Mouse (Mus musculus): ENCODE measurements around the gene Irf4. TPM values are rescaled to one million over a fixed set of nuclear protein-coding genes. Genes with fewer than 3 reads are reported as not detected.

The Irf4 gene
- total and polyA plus RNA-seq, 2 experiments, result 0.27 to 0.28 TPM

- WGBS, result 76% methylated on average over 4 of the region's 4 CpGs
- Histone ChIP-seq H3K4me1 (ENCODE audit: control insufficient read depth, insufficient read depth, low read length) (no peaks in the 10 kb centered on the region), H3K27ac (replicated peaks; ENCODE audit: insufficient read depth, low read depth, low read length) (no peak overlapping the region), H3K4me3 (ENCODE audit: insufficient read depth, low read depth, low read length) (no peak overlapping the region), H3K9ac (ENCODE audit: low read depth, low read length) (no peak overlapping the region), H3K27me3 (ENCODE audit: control insufficient read depth, insufficient read depth, low read length) (no peaks in the 10 kb centered on the region), H3K79me2 (ENCODE audit: control insufficient read depth, insufficient read depth, low read length) (no peaks in the 10 kb centered on the region), H3K36me3 (ENCODE audit: control insufficient read depth, insufficient read depth, low read length) (no peaks in the 10 kb centered on the region)
- TF ChIP-seq POLR2A (IDR thresholded peaks at IDR 0.05; ENCODE audit: extremely low read depth, insufficient read depth, low read length) (no peak), CTCF (IDR thresholded peaks at IDR 0.05; ENCODE audit: low read depth, low read length) (no peak)
- DNase-seq (ENCODE audit: extremely low read depth, low read depth, low spot score), result no peak
Observed at GRCm38 (mm10) chr13:30738310-30738840, 10.7 kb upstream of the Irf4 start.

- Histone ChIP-seq H3K36me3 (ENCODE audit: control insufficient read depth, insufficient read depth, low read length) (no peaks in the 10 kb centered on the region), H3K4me3 (ENCODE audit: insufficient read depth, low read depth, low read length) (no peak overlapping the region), H3K27ac (replicated peaks; ENCODE audit: insufficient read depth, low read depth, low read length) (no peak overlapping the region), H3K27me3 (ENCODE audit: control insufficient read depth, insufficient read depth, low read length) (no peaks in the 10 kb centered on the region), H3K9ac (ENCODE audit: low read depth, low read length) (no peak overlapping the region), H3K79me2 (ENCODE audit: control insufficient read depth, insufficient read depth, low read length) (no peaks in the 10 kb centered on the region), H3K4me1 (ENCODE audit: control insufficient read depth, insufficient read depth, low read length) (no peaks in the 10 kb centered on the region)
- no peak for TF ChIP-seq POLR2A (IDR thresholded peaks at IDR 0.05; ENCODE audit: extremely low read depth, insufficient read depth, low read length)
- TF ChIP-seq CTCF (IDR thresholded peaks at IDR 0.05; ENCODE audit: low read depth, low read length), result no peak
- no peak for DNase-seq (ENCODE audit: extremely low read depth, low read depth, low spot score)
- WGBS, result 77% methylated on average over 5 of the region's 5 CpGs
Observed at GRCm38 (mm10) chr13:30741172-30741571, 7.9 kb upstream of the Irf4 start.

GRCm38 (mm10) chr13:30742411-30742970 lies 6.5 kb upstream of the Irf4 start:
- Histone ChIP-seq H3K27me3 (ENCODE audit: control insufficient read depth, insufficient read depth, low read length) (no peaks in the 10 kb centered on the region), H3K9ac (ENCODE audit: low read depth, low read length) (no peak overlapping the region), H3K27ac (replicated peaks; ENCODE audit: insufficient read depth, low read depth, low read length) (no peak overlapping the region), H3K79me2 (ENCODE audit: control insufficient read depth, insufficient read depth, low read length) (no peaks in the 10 kb centered on the region), H3K4me3 (ENCODE audit: insufficient read depth, low read depth, low read length) (no peak overlapping the region), H3K36me3 (ENCODE audit: control insufficient read depth, insufficient read depth, low read length) (no peaks in the 10 kb centered on the region), H3K4me1 (ENCODE audit: control insufficient read depth, insufficient read depth, low read length) (no peaks in the 10 kb centered on the region)
- WGBS, result 68% methylated on average over 6 of the region's 6 CpGs
- TF ChIP-seq CTCF (IDR thresholded peaks at IDR 0.05; ENCODE audit: low read depth, low read length), result no peak
- TF ChIP-seq POLR2A (IDR thresholded peaks at IDR 0.05; ENCODE audit: extremely low read depth, insufficient read depth, low read length), result no peak
- DNase-seq (ENCODE audit: extremely low read depth, low read depth, low spot score), result no peak

- TF ChIP-seq CTCF (IDR thresholded peaks at IDR 0.05; ENCODE audit: low read depth, low read length), result no peak
- TF ChIP-seq POLR2A (IDR thresholded peaks at IDR 0.05; ENCODE audit: extremely low read depth, insufficient read depth, low read length), result no peak
- WGBS, result 24% methylated on average over 7 of the region's 7 CpGs
- H3K27me3 ChIP-seq (ENCODE audit: control insufficient read depth, insufficient read depth, low read length), result no peaks in the 10 kb centered on the region
- no peaks in the 10 kb centered on the region for H3K79me2 ChIP-seq (ENCODE audit: control insufficient read depth, insufficient read depth, low read length)
- H3K4me3 ChIP-seq (ENCODE audit: insufficient read depth, low read depth, low read length), result no peak overlapping the region
- DNase-seq (ENCODE audit: extremely low read depth, low read depth, low spot score), result no peak
- H3K9ac ChIP-seq (ENCODE audit: low read depth, low read length), result no peak overlapping the region
- H3K4me1 ChIP-seq (ENCODE audit: control insufficient read depth, insufficient read depth, low read length), result 0 out of 2 replicates have a peak, but pooled peaks cover 5% of the 10 kb centered on the region
- no peak overlapping the region for H3K27ac ChIP-seq (replicated peaks; ENCODE audit: insufficient read depth, low read depth, low read length)
- H3K36me3 ChIP-seq (ENCODE audit: control insufficient read depth, insufficient read depth, low read length), result no peaks in the 10 kb centered on the region
Observed at GRCm38 (mm10) chr13:30745121-30745520, 3.9 kb upstream of the Irf4 start.

GRCm38 (mm10) chr13:30747068-30747467 lies 2.0 kb upstream of the Irf4 start:
- TF ChIP-seq POLR2A (IDR thresholded peaks at IDR 0.05; ENCODE audit: extremely low read depth, insufficient read depth, low read length), result no peak
- TF ChIP-seq CTCF (IDR thresholded peaks at IDR 0.05; ENCODE audit: low read depth, low read length), result no peak

GRCm38 (mm10) chr13:30747504-30747903 lies 1.5 kb upstream of the Irf4 start:
- Histone ChIP-seq H3K4me3 (ENCODE audit: insufficient read depth, low read depth, low read length) (no peak overlapping the region), H3K79me2 (ENCODE audit: control insufficient read depth, insufficient read depth, low read length) (no peaks in the 10 kb centered on the region), H3K9ac (ENCODE audit: low read depth, low read length) (no peak overlapping the region), H3K36me3 (ENCODE audit: control insufficient read depth, insufficient read depth, low read length) (no peaks in the 10 kb centered on the region), H3K4me1 (ENCODE audit: control insufficient read depth, insufficient read depth, low read length) (0 out of 2 replicates have a peak, but pooled peaks cover 5% of the 10 kb centered on the region), H3K27me3 (ENCODE audit: control insufficient read depth, insufficient read depth, low read length) (peaks cover 3% of the 10 kb centered on the region; the same call in 1 of the 2 replicates), H3K27ac (replicated peaks; ENCODE audit: insufficient read depth, low read depth, low read length) (no peak overlapping the region)
- 67% methylated on average over 11 of the region's 11 CpGs for WGBS
- TF ChIP-seq CTCF (IDR thresholded peaks at IDR 0.05; ENCODE audit: low read depth, low read length) (no peak), POLR2A (IDR thresholded peaks at IDR 0.05; ENCODE audit: extremely low read depth, insufficient read depth, low read length) (no peak)
- DNase-seq (ENCODE audit: extremely low read depth, low read depth, low spot score), result no peak

More at GRCm38 (mm10) chr13:30747068-30747467, 2.0 kb upstream of the Irf4 start:
- Histone ChIP-seq H3K9ac (ENCODE audit: low read depth, low read length) (no peak overlapping the region), H3K27me3 (ENCODE audit: control insufficient read depth, insufficient read depth, low read length) (peaks cover 3% of the 10 kb centered on the region; the same call in 1 of the 2 replicates), H3K4me3 (ENCODE audit: insufficient read depth, low read depth, low read length) (no peak overlapping the region), H3K4me1 (ENCODE audit: control insufficient read depth, insufficient read depth, low read length) (0 out of 2 replicates have a peak, but pooled peaks cover 5% of the 10 kb centered on the region), H3K79me2 (ENCODE audit: control insufficient read depth, insufficient read depth, low read length) (no peaks in the 10 kb centered on the region), H3K27ac (replicated peaks; ENCODE audit: insufficient read depth, low read depth, low read length) (no peak overlapping the region), H3K36me3 (ENCODE audit: control insufficient read depth, insufficient read depth, low read length) (no peaks in the 10 kb centered on the region)
- no peak for DNase-seq (ENCODE audit: extremely low read depth, low read depth, low spot score)
- WGBS, result 74% methylated on average over 5 of the region's 5 CpGs
